Mouse (Mus musculus) embryonic facial prominence, embryonic 14.5 days (tissue): ENCODE data around the gene Nobox. TPM values are rescaled to one million over a fixed set of nuclear protein-coding genes. Genes with fewer than 3 reads are reported as not detected.

Experiments used
- ATAC-seq: fragments of 200-750 bp; cut with Nextera tagmentation; 2 replicates; pipeline ENCODE4 v1.8.0; 2017; ENCODE audit warnings: low read depth, moderate number of reproducible peaks, moderate TSS enrichment
- DNase-seq: peaks from one replicate; pipeline ENCODE4 v3.0.0-alpha.2; 2015; ENCODE audit warnings: low spot score
- H3K27ac ChIP-seq: fragments of 300-500 bp; sonication (generic); replicated peaks from 2 replicates; pipeline ENCODE4 v1.5.1; 2014; ENCODE audit warnings: low read depth, mild to moderate bottlenecking, low read length, moderate library complexity
- H3K27me3 ChIP-seq: fragments of 300-500 bp; sonication (generic); replicated peaks from 2 replicates; pipeline ENCODE4 v1.6.1; 2014; ENCODE audit warnings: low read length; ENCODE audit not compliant: control insufficient read depth, insufficient read depth
- H3K36me3 ChIP-seq: fragments of 300-500 bp; sonication (generic); 2 replicates; pipeline ENCODE4 v1.6.1; 2014; ENCODE audit warnings: low read length, mixed read lengths; ENCODE audit not compliant: control insufficient read depth, insufficient read depth
- H3K4me1 ChIP-seq: fragments of 300-500 bp; sonication (generic); 2 replicates; pipeline ENCODE4 v1.6.1; 2014; ENCODE audit warnings: antibody characterized with exemption, low read length; ENCODE audit not compliant: control insufficient read depth, insufficient read depth
- H3K4me2 ChIP-seq: fragments of 300-500 bp; sonication (generic); 2 replicates; pipeline ENCODE4 v1.6.1; 2014; ENCODE audit warnings: low read depth, mild to moderate bottlenecking, low read length, moderate library complexity, mixed read lengths
- H3K4me3 ChIP-seq: fragments of 300-500 bp; sonication (generic); 2 replicates; pipeline ENCODE4 v1.5.1; 2014; ENCODE audit warnings: low read depth, mild to moderate bottlenecking, low read length
- H3K9ac ChIP-seq: fragments of 300-500 bp; sonication (generic); 2 replicates; pipeline ENCODE4 v1.6.1; 2014; ENCODE audit warnings: low read depth, mild to moderate bottlenecking, low read length, moderate library complexity, mixed read lengths
- H3K9me3 ChIP-seq: fragments of 300-500 bp; sonication (generic); 2 replicates; pipeline ENCODE4 v1.6.1; 2016; ENCODE audit warnings: low read length; ENCODE audit not compliant: control insufficient read depth
- WGBS: fragments of 180-500 bp; shearing (Covaris S2); extraction: QIAGEN DNeasy Blood & Tissue Kit; methylation state at CpG from one replicate; pipeline ENCODE4 v1.1.7; 2014; 5-methylcytosine and 5-hydroxymethylcytosine counted together
- polyA plus RNA-seq: library from polyadenylated mRNA; unstranded; fragments of >200 nt; fragmentation: Nextera tagmentation; extraction: Ambion mirVana; gene quantifications from 2 replicates; pipeline ENCODE4 v1.2.1, GENCODE M21; 2014

The Nobox gene
- polyA plus RNA-seq, 1 experiment from 2014 or later: not detected

DNA sequence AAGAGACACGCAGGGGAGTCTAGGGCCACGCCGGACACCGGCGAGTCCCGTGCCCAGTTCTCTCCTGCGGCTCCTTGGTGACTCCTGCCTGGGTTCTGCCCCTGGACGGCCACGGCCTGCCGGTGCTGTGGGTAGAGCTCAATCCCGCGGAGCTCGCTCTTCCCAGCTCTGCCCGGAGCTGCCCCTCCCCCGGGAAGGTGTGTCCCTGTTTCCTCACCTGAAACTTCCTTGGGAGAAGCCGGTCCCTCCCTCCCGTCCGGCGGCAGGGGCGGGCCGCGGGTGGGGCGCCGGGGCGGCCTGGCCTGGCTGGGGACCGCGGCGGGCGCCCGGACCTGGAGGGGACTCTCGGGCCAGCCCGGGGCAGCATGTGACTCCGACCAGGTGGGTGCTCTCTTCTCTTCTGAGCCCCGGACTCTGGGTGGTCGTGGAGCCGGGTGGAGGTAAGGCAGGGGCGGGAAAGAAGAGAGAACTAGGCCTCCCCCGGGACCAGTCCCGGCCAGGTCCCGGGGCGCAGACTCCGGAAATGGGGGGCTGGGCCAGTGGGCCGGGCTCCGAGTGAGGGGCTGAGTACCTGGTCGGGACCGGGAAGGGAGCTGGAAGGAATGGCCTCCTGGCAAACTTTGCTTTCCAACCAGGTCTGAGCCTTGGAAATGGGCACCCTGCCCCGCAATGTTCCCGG is 43.9 kb downstream of the Nobox start, which contains the start of gene Arhgef5:
TSS of gene Arhgef5 (plus strand) at position 220 of the 679 bp plus-strand sequence.
- DNase-seq (peak; percentile 68), ATAC-seq (peak; percentile 88)
- H3K27ac ChIP-seq: peak within 1 kb of the TSS; percentile 39; the same call in 1 of the 2 replicates
- H3K4me2 ChIP-seq: peak within 1 kb of the TSS; percentile 90
- no peaks in the 10 kb centered on the region for H3K36me3 ChIP-seq
- peaks cover 8% of the 10 kb centered on the region; the same call in 1 of the 2 replicates for H3K4me1 ChIP-seq
- WGBS: 1% methylated on average over 19 of the region's 48 CpGs
- 0 out of 2 replicates have a peak, but pooled peaks cover 3% of the 10 kb centered on the region for H3K27me3 ChIP-seq
- no peaks in the 10 kb centered on the region for H3K9me3 ChIP-seq
- peak within 1 kb of the TSS; percentile 78 for H3K9ac ChIP-seq
- peak within 1 kb of the TSS; percentile 65 for H3K4me3 ChIP-seq

DNA sequence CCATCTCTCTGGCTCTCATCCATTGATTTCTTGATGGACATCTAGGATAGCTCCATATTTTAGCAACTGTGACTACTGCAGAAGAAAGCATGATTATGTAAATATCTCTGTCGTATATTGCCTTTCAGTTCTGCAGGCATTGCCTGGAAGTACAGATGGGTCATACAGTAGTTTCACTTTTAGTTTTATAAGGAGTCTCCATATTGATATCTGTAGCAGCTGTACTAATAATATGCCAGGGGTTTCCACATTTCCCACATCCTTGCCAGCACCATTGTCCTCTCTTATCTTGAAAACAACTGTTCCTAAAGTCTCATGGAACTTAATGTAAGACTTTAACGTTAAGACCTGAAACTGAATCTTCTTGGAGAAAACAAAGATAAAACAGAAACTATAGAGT is 48.6 kb downstream of the Nobox start:
- ATAC-seq: no peak
- H3K27ac ChIP-seq: no peak overlapping the region

DNA sequence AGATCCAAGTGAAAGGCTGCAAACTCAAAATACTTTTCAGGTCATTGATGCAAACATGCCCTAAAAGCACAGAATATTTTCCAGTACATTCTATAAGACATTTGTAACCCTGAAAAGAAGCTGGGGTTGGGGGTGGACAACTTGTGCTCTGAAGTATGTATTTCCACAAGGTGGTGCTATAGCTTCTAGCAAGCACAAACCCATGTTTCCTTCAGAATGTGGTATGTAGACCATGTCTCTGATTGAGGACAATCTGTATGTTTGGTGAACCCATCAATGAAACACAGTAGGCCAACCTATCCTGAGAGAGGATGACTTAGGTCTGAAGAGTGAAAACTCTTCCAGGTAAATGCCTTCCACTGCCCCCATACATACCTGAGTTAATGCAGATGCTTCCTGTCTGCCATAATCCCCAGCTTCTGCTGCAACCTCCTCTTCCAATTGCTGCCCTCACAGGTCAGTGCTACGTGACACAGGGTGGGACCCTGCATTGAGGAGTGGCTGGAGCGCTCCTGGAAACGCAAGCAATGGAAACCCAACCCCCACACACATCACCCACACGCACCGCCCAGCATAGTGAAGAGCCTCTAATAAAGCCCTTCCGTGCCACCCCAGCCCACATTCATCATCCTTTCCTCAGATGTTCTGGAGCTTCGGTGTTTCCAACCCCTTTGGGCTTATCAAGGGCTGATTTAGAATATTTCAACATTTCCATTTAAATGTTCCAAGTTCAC is 55.0 kb downstream of the Nobox start:
- Histone ChIP-seq H3K4me3 (no peak overlapping the region), H3K36me3 (no peaks in the 10 kb centered on the region), H3K27me3 (no peaks in the 10 kb centered on the region), H3K9me3 (no peaks in the 10 kb centered on the region), H3K4me2 (no peak overlapping the region), H3K27ac (no peak overlapping the region), H3K4me1 (no peaks in the 10 kb centered on the region), H3K9ac (no peak overlapping the region)
- 0 out of 2 replicates have a peak, but pooled peaks have one; percentile 44 for ATAC-seq
- DNase-seq: peak; percentile 53
- 72% methylated on average over 7 of the region's 7 CpGs for WGBS

More for the DNA sequence above, 48.6 kb downstream of the Nobox start:
- Histone ChIP-seq H3K4me3 (no peak overlapping the region), H3K4me2 (no peak overlapping the region), H3K36me3 (no peaks in the 10 kb centered on the region), H3K9ac (no peak overlapping the region), H3K4me1 (no peaks in the 10 kb centered on the region), H3K9me3 (no peaks in the 10 kb centered on the region), H3K27me3 (0 out of 2 replicates have a peak, but pooled peaks cover 3% of the 10 kb centered on the region)
- WGBS: 66% methylated on average over 2 of the region's 2 CpGs
- no peak for DNase-seq

Other genes with a start within 250 kb of the Nobox start
- gene Olfr441, start 203.2 kb downstream of the Nobox start, polyA plus RNA-seq: not detected in 2 replicates
- gene Olfr237-ps1, start 163.0 kb downstream of the Nobox start, polyA plus RNA-seq: not detected in 2 replicates
- not detected in 2 replicates for gene Olfr437, start 146.3 kb downstream of the Nobox start, polyA plus RNA-seq
- not detected in 2 replicates for gene Olfr13, start 137.4 kb downstream of the Nobox start, polyA plus RNA-seq
- gene Olfr435, start 112.4 kb downstream of the Nobox start, polyA plus RNA-seq: not detected in 2 replicates
- gene Olfr434, start 96.5 kb downstream of the Nobox start, polyA plus RNA-seq: not detected in 2 replicates
- gene Olfr47, start 78.0 kb downstream of the Nobox start, polyA plus RNA-seq: not detected in 2 replicates
- 9.8 TPM in 2 replicates for gene Arhgef5, start 44.0 kb downstream of the Nobox start, polyA plus RNA-seq